Mouse (Mus musculus) heart, postnatal 25 days (tissue): ENCODE results near the gene Zfp825. TPM values are rescaled to one million over a fixed set of nuclear protein-coding genes. Genes with fewer than 3 reads are reported as not detected.
"Not testable (repeated sequence)": the region's sequence is repeated elsewhere in the genome, so short reads cannot be mapped to it uniquely, and the experiment has no call there.

ENCODE experiments used
- DNase-seq: peaks from one replicate; pipeline ENCODE4 v3.0.0; 2022; ENCODE audit warnings: low spot score
- intact Hi-C: fragments of 180-260 bp; cut with DNase I; formaldehyde crosslinking; loops from one replicate; pipeline ENCODE4 v1.15.1; 2025
- total RNA-seq, 2 experiments: library from RNA; stranded (reverse); gene quantifications; 2 replicates each; pipeline ENCODE4 v1.2.3; 2021

Gene Zfp825
- 1 to 10 TPM; 5.9 to 6.7 TPM for total RNA-seq

- DNase-seq = peak; percentile 52
- intact Hi-C loops = no loop called here
Measured at GRCm38 (mm10) chr13:74493911-74494679, at the start of gene Zfp825. Zfp825 (minus strand) TSS chr13:74493992.

DNA sequence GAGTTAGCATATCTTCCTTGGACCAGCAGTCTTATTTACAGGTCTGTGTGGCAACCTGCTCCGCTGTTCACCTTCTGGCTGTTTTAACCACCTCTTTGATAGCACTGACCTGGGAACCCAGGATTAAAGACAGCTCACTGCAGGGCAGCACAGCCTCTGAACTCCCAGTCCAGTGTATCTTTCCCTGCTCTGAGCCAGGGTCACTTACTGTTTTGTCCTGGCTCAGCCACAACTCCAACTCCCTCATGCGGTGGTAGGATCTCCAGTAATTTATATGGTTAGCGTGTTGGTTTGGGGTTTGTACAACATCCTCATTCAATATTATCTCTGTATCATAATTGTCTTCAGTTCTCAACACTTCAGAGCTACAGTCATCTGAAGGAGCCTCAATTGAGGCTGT is 41.6 kb upstream of the Zfp825 start:
- DNase-seq = not testable (repeated sequence)

DNA sequence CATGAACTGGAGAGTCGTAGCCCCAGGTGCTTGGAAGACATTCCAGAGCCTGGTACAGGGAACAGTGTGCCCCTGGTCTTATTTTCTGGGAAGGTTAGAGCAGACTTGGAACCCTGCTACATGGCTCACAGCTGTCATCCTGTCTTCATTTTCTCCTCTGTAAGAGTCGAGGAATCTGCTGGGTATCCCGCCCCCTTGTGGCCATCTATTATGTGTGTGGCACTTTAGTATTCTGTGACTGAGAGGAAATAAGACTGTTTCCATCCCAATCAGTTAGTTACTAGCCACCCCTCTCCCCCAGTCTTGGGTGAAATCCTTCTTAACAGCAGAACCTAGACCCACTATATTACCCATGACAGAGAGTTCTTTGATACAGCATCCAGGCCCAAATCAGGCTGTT is 41.1 kb upstream of the Zfp825 start:
- intact Hi-C loops = loop anchor here (2.0 kb wide), 1 partner anchor 194 kb away; no protein-coding TSS in a partner anchor
- DNase-seq = not testable (repeated sequence)

More for the DNA sequence above, 41.6 kb upstream of the Zfp825 start:
- intact Hi-C loops = loop anchor here (2.0 kb wide), 1 partner anchor 195 kb away; no protein-coding TSS in a partner anchor

DNA sequence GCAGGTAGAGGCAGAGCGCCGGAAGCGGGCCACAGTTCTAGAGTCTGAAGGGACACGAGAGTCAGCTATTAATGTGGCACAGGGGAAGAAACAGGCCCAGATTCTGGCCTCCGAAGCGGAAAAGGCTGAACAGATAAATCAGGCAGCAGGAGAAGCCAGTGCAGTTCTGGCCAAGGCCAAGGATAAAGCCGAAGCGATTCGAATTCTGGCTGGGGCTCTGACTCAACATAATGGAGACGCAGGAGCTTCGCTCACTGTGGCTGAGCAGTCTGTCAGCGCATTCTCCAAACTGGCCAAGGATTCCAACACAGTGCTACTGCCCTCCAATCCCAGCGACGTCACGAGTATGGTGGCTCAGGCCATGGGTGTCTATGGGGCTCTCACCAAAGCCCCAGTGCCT is 40.3 kb upstream of the Zfp825 start:
- intact Hi-C loops = loop anchor here (2.0 kb wide), 1 partner anchor 193 kb away; no protein-coding TSS in a partner anchor
- no peak for DNase-seq

- DNase-seq, intact Hi-C loops: not testable (repeated sequence)
Measured at GRCm38 (mm10) chr13:74531251-74531650, 37.5 kb upstream of the Zfp825 start.

- DNase-seq, intact Hi-C loops: not testable (repeated sequence)
Measured at GRCm38 (mm10) chr13:74529372-74529715, 35.6 kb upstream of the Zfp825 start.

- DNase-seq, intact Hi-C loops: not testable (repeated sequence)
Measured at GRCm38 (mm10) chr13:74528519-74529371, 35.0 kb upstream of the Zfp825 start.

DNA sequence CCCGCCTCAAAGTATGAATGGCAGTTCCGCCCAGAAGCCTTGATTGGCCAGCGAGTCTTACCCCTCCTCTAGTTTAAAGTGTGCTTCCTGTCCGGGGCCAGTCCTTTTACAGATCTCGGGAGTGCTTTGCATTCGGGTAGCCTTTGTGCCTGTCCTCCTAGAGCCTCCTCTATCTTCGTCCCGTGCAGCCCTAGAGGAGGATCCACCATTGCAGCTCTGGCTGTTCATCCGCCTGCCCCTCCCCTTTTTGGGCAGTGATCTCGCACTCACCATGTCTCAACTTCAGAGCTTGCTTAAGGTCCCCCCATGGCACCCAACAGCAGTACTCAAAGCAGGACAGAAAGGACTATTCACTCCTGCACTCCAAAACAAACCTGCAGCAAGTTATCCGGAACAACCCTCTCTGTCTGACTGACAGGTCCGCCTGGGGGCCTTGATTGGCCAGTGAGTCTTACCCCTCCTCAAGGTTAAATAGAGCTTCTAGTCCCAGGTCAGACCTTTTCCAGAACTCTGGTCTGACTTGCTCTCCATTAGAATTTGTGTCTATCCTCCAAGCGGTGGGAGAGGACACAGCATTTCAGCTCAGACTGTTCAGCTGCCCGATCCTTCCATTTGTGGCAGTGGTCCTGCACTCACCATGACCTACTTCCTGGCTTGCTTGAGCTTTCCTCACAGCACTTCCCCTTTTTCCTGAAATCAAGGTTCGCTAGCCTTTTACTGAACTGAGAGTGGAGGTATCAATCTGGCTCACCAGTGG is 28.9 kb upstream of the Zfp825 start:
- intact Hi-C loops = no loop called here
- peak; percentile 66 for DNase-seq

- intact Hi-C loops = not testable (repeated sequence)
Measured at GRCm38 (mm10) chr13:74522141-74522480, 28.3 kb upstream of the Zfp825 start.

GRCm38 (mm10) chr13:74507981-74508380 is 14.2 kb upstream of the Zfp825 start:
- intact Hi-C loops, DNase-seq: not testable (repeated sequence)

More at GRCm38 (mm10) chr13:74522141-74522480, 28.3 kb upstream of the Zfp825 start:
- DNase-seq = not testable (repeated sequence)

DNA sequence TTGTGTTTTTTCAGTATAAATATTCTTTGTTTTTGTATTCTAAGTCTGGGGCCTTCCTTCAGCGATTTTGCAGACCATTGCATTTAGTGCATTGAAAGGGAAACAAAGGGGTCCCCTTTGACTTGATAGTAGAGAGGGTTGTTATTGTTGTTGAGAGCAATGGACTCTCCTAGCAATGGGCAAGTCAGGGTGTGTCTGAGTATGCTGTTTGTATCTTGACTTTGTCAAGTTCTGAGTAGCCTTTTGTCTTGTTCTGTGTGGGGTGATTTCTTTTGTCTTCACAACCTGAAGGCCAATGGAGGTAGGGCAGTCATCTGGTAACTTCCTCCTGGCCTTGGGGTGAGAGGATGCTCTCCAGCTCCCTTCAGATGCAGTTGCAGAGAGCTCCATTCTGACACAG is 9.1 kb upstream of the Zfp825 start:
- intact Hi-C loops = not testable (repeated sequence)

DNA sequence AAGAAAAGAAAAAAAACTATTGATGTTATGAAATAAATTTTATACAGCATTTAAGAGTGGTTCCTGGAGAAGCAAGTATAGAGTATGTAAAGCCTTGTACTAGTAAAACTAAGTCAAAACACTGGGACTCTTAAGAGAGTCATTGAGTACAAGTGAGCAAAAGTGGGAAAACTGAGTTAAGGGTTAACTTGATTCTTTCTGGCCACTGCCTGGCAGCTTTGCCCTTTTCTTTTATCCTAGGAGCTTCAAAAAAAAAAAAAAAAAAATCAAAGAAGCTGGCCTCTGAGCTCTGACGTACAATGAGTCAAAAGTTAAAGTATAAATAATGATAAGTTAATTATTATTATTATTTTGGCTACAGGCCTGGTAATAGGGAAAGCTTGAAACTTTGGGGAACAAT is 5.9 kb upstream of the Zfp825 start:
- intact Hi-C loops = not testable (repeated sequence)

More for the DNA sequence above, 9.1 kb upstream of the Zfp825 start:
- DNase-seq = not testable (repeated sequence)

GRCm38 (mm10) chr13:74484326-74484725 is 9.5 kb downstream of the Zfp825 start:
- intact Hi-C loops, DNase-seq: not testable (repeated sequence)

More for the DNA sequence above, 5.9 kb upstream of the Zfp825 start:
- DNase-seq = not testable (repeated sequence)

DNA sequence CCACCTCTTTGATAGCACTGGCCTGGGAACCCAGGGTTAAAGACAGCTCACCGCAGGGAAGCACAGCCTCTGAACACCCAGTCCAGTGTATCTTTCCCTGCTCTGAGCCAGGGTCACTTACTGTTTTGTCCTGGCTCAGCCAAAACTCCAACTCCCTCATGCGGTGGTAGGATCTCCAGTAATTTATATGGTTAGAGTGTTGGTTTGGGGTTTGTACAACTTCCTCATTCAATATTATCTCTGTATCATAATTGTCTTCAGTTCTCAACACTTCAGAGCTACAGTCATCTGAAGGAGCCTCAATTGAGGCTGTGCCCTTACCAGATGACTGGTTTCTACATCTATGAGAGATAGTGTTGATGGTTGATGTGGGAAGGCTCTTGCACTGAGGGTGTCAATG is 22.3 kb downstream of the Zfp825 start:
- intact Hi-C loops, DNase-seq: not testable (repeated sequence)

GRCm38 (mm10) chr13:74462699-74463385 is 30.9 kb downstream of the Zfp825 start:
- intact Hi-C loops = no loop called here
- peak; percentile 61 for DNase-seq

- DNase-seq, intact Hi-C loops: not testable (repeated sequence)
Measured at GRCm38 (mm10) chr13:74462318-74462698, 31.5 kb downstream of the Zfp825 start.

DNA sequence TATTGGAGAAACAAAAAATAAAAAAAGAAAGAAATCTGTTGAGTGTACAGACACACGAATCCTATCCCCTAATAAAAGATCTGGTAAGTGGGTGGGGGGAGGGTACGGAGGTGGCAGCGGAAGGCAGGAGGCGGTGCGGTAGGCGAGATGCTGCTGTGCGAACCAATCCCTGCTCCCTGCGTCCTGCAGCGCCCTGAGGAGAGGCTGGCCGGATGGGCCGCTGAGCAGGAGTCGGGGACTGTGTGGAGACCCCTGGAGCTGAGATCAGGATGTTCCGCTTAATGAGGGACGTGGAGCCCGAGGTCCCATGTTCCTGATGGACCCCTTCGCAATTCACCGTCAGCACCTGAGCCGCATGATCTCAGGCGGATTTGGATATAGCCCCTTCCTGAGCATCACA is 53.9 kb downstream of the Zfp825 start:
- no peak for DNase-seq
- intact Hi-C loops = no loop called here
